Mouse (Mus musculus) lung, postnatal 0 days (tissue): ENCODE results near the gene Srrm3.

Experiments used
- CTCF ChIP-seq: IDR thresholded peaks from 2 replicates; pipeline ENCODE4 v1.5.1; 2016; ENCODE audit warnings: antibody characterized with exemption, mild to moderate bottlenecking
- EP300 ChIP-seq: IDR thresholded peaks from 2 replicates; pipeline ENCODE4 v1.6.1; 2016; ENCODE audit warnings: antibody characterized with exemption, mild to moderate bottlenecking, control low read depth

DNA sequence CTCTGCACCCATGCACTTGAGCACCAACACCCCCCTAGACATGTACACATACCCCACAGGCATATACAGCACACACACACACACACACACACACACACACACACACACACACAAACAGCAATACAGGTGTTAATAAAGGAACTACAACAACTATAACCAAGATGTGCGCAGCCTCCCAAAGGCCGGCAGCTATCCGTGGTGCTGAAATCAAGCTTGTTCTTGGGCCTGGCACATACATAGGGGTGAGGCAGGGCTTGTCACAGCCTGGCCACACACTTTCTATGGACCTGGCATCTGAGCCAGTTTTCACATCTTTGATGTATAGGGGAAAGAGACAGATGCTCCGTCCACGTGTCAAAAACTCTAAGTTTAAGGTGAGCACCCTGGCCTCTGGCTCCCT lies 36.7 kb downstream of the Srrm3 start:
- TF ChIP-seq CTCF (no peak), EP300 (no peak)
